Mouse (Mus musculus) G1E (cell line): ENCODE results near the gene Syndig1l. TPM values are rescaled to one million over a fixed set of nuclear protein-coding genes. Genes with fewer than 3 reads are reported as not detected.

Source experiments
- ATAC-seq: 2 replicates; pipeline ENCODE4 v1.8.0; 2016; ENCODE audit warnings: mild to moderate bottlenecking; ENCODE audit not compliant: insufficient number of reproducible peaks, poor library complexity, low FRiP score, severe bottlenecking; ENCODE audit errors: extremely low read depth
- DNase-seq: peaks from one replicate; pipeline ENCODE4 v3.0.0; 2012; ENCODE audit warnings: low spot score
- H3K27me3 ChIP-seq: 2 replicates; pipeline ENCODE4 v1.6.1; 2012; ENCODE audit warnings: mild to moderate bottlenecking, low read length, inconsistent platforms; ENCODE audit not compliant: insufficient read depth
- H3K36me3 ChIP-seq: replicated peaks from 2 replicates; pipeline ENCODE3; 2012; ENCODE audit warnings: mild to moderate bottlenecking, inconsistent platforms
- H3K4me1 ChIP-seq: 2 replicates; pipeline ENCODE4 v1.6.1; 2012; ENCODE audit warnings: low read depth, low read length, inconsistent platforms, mixed read lengths; ENCODE audit not compliant: insufficient read depth
- H3K4me3 ChIP-seq: 2 replicates; pipeline ENCODE4 v1.5.1; 2012; ENCODE audit warnings: low read depth, mild to moderate bottlenecking, inconsistent platforms, low read length, moderate library complexity, mixed read lengths
- H3K9me3 ChIP-seq: replicated peaks from 2 replicates; pipeline ENCODE4 v1.6.1; 2012; ENCODE audit warnings: inconsistent platforms
- CTCF ChIP-seq: IDR thresholded peaks from 2 replicates; pipeline ENCODE4 v1.5.1; 2012; ENCODE audit warnings: low read depth, low read length, inconsistent platforms, mixed read lengths
- GATA1 ChIP-seq: IDR thresholded peaks from 2 replicates; pipeline ENCODE4 v1.6.1; 2012; ENCODE audit warnings: borderline replicate concordance, low read length, inconsistent platforms, mixed read lengths
- GATA2 ChIP-seq: IDR thresholded peaks from 2 replicates; pipeline ENCODE4 v1.6.1; 2012; ENCODE audit warnings: low read depth, low read length, inconsistent platforms, borderline replicate concordance
- POLR2AphosphoS5 ChIP-seq: IDR thresholded peaks from 2 replicates; pipeline ENCODE4 v1.6.1; 2012; ENCODE audit warnings: low read depth, low read length, inconsistent platforms; ENCODE audit not compliant: insufficient replicate concordance
- TAL1 ChIP-seq: conservative IDR thresholded peaks from 2 replicates; pipeline ENCODE4 v1.6.1; 2012; ENCODE audit warnings: low read depth, low read length, inconsistent platforms, mixed read lengths
- polyA plus RNA-seq: library from polyadenylated mRNA; stranded (reverse); fragments of >175 nt; gene quantifications from 2 replicates; pipeline ENCODE4 v1.2.3, GENCODE M21; 2012
- total RNA-seq, 2 experiments: library from RNA; stranded (forward) in 1 of 2; stranded (reverse) in 1 of 2; fragments of 200-1000 nt in 1 of 2; fragments of >200 nt in 1 of 2; fragmentation: Nextera tagmentation in 1 of 2; gene quantifications; 2 replicates each; pipeline ENCODE4 v1.2.3; 2014 to 2017

Syndig1l gene
- total and polyA plus RNA-seq, 3 experiments, result 0.05 TPM; not detected in 2

DNA sequence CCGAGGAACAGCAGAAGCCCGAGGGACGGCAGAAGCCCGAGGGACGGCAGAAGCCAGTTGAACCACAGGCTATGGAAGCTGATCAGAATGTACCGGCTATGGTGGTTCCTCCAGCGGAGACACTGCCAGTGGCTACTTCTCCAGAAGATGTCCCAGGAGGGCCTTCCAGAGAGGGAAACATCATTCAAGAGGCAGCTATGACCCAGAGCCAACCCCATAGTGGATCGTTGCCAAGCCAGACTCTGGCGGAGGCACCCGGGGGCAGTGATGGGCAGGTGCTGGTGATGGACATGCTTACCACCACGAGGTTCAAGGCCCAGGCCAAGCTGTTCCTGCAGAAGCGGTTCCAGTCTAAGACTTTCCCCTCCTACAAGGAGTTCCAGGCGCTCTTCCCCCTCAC is 48.4 kb downstream of the Syndig1l start:
- H3K9me3 ChIP-seq, result no peaks in the 10 kb centered on the region
- H3K36me3 ChIP-seq, result no peaks in the 10 kb centered on the region
- H3K27me3 ChIP-seq, result peaks cover 20% of the 10 kb centered on the region
- H3K4me1 ChIP-seq, result peaks cover 5% of the 10 kb centered on the region
- no peak overlapping the region for H3K4me3 ChIP-seq
- DNase-seq (no peak), ATAC-seq (no peak)
- no peak for TF ChIP-seq CTCF
- TF ChIP-seq POLR2AphosphoS5, result no peak
- TF ChIP-seq GATA1, result no peak
- TF ChIP-seq TAL1, result no peak
- TF ChIP-seq GATA2, result no peak

DNA sequence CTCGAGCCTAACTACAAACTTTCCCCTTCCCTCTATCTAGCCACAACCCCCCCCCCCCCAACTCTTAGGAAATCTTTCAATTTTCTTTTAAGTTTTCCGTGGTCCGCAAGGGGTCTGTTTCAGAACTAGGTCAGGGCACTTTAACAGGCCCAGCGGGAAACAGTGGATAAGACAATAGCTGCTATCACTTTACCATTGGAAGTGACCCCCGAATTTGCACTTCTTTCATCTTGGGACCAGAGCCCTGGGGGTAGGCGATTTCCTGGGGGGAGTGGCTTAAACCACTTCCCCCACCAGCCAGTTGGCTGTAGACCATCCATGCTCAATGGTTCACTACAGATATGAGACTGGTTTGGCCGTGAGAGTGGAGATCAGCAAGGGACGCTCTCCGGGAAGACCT is 58.0 kb downstream of the Syndig1l start, which contains the start of gene Vrtn:
Vrtn (plus strand) TSS at position 366 of the 400 bp plus-strand sequence.
- Histone ChIP-seq H3K9me3 (no peaks in the 10 kb centered on the region), H3K36me3 (no peaks in the 10 kb centered on the region), H3K27me3 (peaks cover 42% of the 10 kb centered on the region), H3K4me1 (peaks cover 3% of the 10 kb centered on the region; the same call in 1 of the 2 replicates), H3K4me3 (no peak within 1 kb of the TSS)
- TF ChIP-seq GATA2 (no peak), CTCF (no peak), TAL1 (no peak), GATA1 (no peak), POLR2AphosphoS5 (no peak)
- ATAC-seq (no peak), DNase-seq (no peak)

- Histone ChIP-seq H3K36me3 (no peaks in the 10 kb centered on the region), H3K4me1 (peaks cover 3% of the 10 kb centered on the region; the same call in 1 of the 2 replicates), H3K27me3 (peaks cover 42% of the 10 kb centered on the region), H3K4me3 (no peak overlapping the region), H3K9me3 (no peaks in the 10 kb centered on the region)
- TF ChIP-seq GATA2 (no peak), CTCF (no peak), GATA1 (no peak), POLR2AphosphoS5 (no peak), TAL1 (no peak)
- ATAC-seq (no peak), DNase-seq (no peak)
Measured at GRCm38 (mm10) chr12:84640253-84640652, 58.4 kb downstream of the Syndig1l start.

DNA sequence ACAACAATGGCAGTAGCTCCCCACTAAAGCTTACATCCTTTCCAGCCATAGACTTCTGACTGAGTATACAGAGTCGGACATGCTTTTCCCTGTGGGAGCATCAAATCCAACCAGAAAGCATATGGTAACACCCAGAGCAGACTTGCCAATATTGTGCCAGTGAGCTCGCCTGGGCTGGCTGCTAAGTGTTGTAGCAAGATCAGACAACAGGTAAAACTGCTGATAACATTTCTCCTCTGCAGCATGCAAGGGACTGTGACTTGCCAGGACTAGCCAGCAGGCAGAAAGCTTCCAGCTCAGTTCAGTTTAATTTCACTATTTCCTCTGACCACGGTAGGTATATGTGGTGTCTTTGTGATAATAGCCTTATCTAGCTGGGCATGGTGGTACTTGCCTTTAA is 66.8 kb downstream of the Syndig1l start:
- Histone ChIP-seq H3K9me3 (no peaks in the 10 kb centered on the region), H3K27me3 (peaks cover 36% of the 10 kb centered on the region), H3K36me3 (no peaks in the 10 kb centered on the region), H3K4me3 (no peak overlapping the region), H3K4me1 (no peaks in the 10 kb centered on the region)
- ATAC-seq (no peak), DNase-seq (no peak)
- TF ChIP-seq TAL1 (no peak), POLR2AphosphoS5 (no peak), GATA2 (no peak), CTCF (no peak)

Other genes starting within 250 kb of the Syndig1l start
- 39.6 and 41.2 TPM in 2 replicates for gene Aldh6a1, start 247.8 kb downstream of the Syndig1l start, total RNA-seq (2014; fragmentation: Nextera tagmentation)
- 14.7 and 16.1 TPM in 2 replicates for gene Aldh6a1, start 247.8 kb downstream of the Syndig1l start, total RNA-seq (2017)
- gene Aldh6a1, start 247.8 kb downstream of the Syndig1l start, polyA plus RNA-seq, result 3.5 and 4.6 TPM in 2 replicates
- 21.6 and 25.2 TPM in 2 replicates for gene Lin52, start 247.4 kb downstream of the Syndig1l start, total RNA-seq (2014; fragmentation: Nextera tagmentation)
- 30.9 and 38.5 TPM in 2 replicates for gene Lin52, start 247.4 kb downstream of the Syndig1l start, total RNA-seq (2017)
- 0.67 and 1.0 TPM in 2 replicates for gene Lin52, start 247.4 kb downstream of the Syndig1l start, polyA plus RNA-seq
- gene Vsx2, start 129.1 kb downstream of the Syndig1l start, total RNA-seq (2014; fragmentation: Nextera tagmentation), result not detected in 2 replicates
- gene Vsx2, start 129.1 kb downstream of the Syndig1l start, total RNA-seq (2017), result 0.05 and 0.06 TPM in 2 replicates
- gene Vsx2, start 129.1 kb downstream of the Syndig1l start, polyA plus RNA-seq, result not detected in 2 replicates
- 11.9 and 31.2 TPM in 2 replicates for gene Abcd4, start 81.4 kb downstream of the Syndig1l start, total RNA-seq (2014; fragmentation: Nextera tagmentation)
- 8.7 TPM in 2 replicates for gene Abcd4, start 81.4 kb downstream of the Syndig1l start, total RNA-seq (2017)
- 2.9 and 5.3 TPM in 2 replicates for gene Abcd4, start 81.4 kb downstream of the Syndig1l start, polyA plus RNA-seq
- gene Vrtn, start 57.8 kb downstream of the Syndig1l start, total RNA-seq (2014; fragmentation: Nextera tagmentation), result not detected in 2 replicates
- gene Vrtn, start 57.8 kb downstream of the Syndig1l start, total RNA-seq (2017), result 0.05 TPM in 1 of 2 replicates, not detected in the other
- not detected in 2 replicates for gene Vrtn, start 57.8 kb downstream of the Syndig1l start, polyA plus RNA-seq
- gene Npc2, start 74.3 kb upstream of the Syndig1l start, total RNA-seq (2014; fragmentation: Nextera tagmentation), result 43.2 and 52.9 TPM in 2 replicates
- 109 and 110 TPM in 2 replicates for gene Npc2, start 74.3 kb upstream of the Syndig1l start, total RNA-seq (2017)
- 137 and 219 TPM in 2 replicates for gene Npc2, start 74.3 kb upstream of the Syndig1l start, polyA plus RNA-seq
- gene Isca2, start 74.4 kb upstream of the Syndig1l start, total RNA-seq (2014; fragmentation: Nextera tagmentation), result 198 and 207 TPM in 2 replicates
- gene Isca2, start 74.4 kb upstream of the Syndig1l start, total RNA-seq (2017), result 80.7 and 93.5 TPM in 2 replicates
- 52.3 and 55.1 TPM in 2 replicates for gene Isca2, start 74.4 kb upstream of the Syndig1l start, polyA plus RNA-seq
- gene Ltbp2, start 177.7 kb upstream of the Syndig1l start, total RNA-seq (2014; fragmentation: Nextera tagmentation), result not detected in 2 replicates
- under 0.01 and 0.44 TPM in 2 replicates for gene Ltbp2, start 177.7 kb upstream of the Syndig1l start, total RNA-seq (2017)
- gene Ltbp2, start 177.7 kb upstream of the Syndig1l start, polyA plus RNA-seq, result not detected in 2 replicates